Mouse (Mus musculus) hindbrain, embryonic 16.5 days (tissue): ENCODE measurements around the gene Urb2. TPM values are rescaled to one million over a fixed set of nuclear protein-coding genes. Genes with fewer than 3 reads are reported as not detected.

ENCODE experiments used
- ATAC-seq: fragments of 200-750 bp; cut with Nextera tagmentation; 2 replicates; pipeline ENCODE4 v1.8.0; 2017; ENCODE audit warnings: moderate TSS enrichment, moderate library complexity
- H3K27ac ChIP-seq: fragments of 300-500 bp; sonication (generic); 2 replicates; pipeline ENCODE4 v1.5.1; 2014; ENCODE audit warnings: low read depth, mild to moderate bottlenecking, control low read depth, low read length, moderate library complexity
- H3K27me3 ChIP-seq: fragments of 300-500 bp; sonication (generic); replicated peaks from 2 replicates; pipeline ENCODE4 v1.6.1; 2014; ENCODE audit warnings: low read length; ENCODE audit not compliant: control insufficient read depth, insufficient read depth
- H3K36me3 ChIP-seq: fragments of 300-500 bp; sonication (generic); 2 replicates; pipeline ENCODE4 v1.6.1; 2014; ENCODE audit warnings: mild to moderate bottlenecking, low read length, moderate library complexity, mixed read lengths; ENCODE audit not compliant: control insufficient read depth, insufficient read depth
- H3K4me1 ChIP-seq: fragments of 300-500 bp; sonication (generic); 2 replicates; pipeline ENCODE4 v1.6.1; 2014; ENCODE audit warnings: low read depth, low read length; ENCODE audit not compliant: control insufficient read depth, insufficient read depth
- H3K4me2 ChIP-seq: fragments of 300-500 bp; sonication (generic); 2 replicates; pipeline ENCODE4 v1.6.1; 2014; ENCODE audit warnings: mild to moderate bottlenecking, low read length, control low read depth, moderate library complexity
- H3K4me3 ChIP-seq: fragments of 300-500 bp; sonication (generic); 2 replicates; pipeline ENCODE4 v1.5.1; 2014; ENCODE audit warnings: mild to moderate bottlenecking, low read length, control low read depth, moderate library complexity
- H3K9ac ChIP-seq: fragments of 300-500 bp; sonication (generic); 2 replicates; pipeline ENCODE4 v1.6.1; 2014; ENCODE audit warnings: low read depth, mild to moderate bottlenecking, control low read depth, low read length, moderate library complexity
- H3K9me3 ChIP-seq: fragments of 300-500 bp; sonication (generic); 2 replicates; pipeline ENCODE4 v1.6.1; 2014; ENCODE audit warnings: mild to moderate bottlenecking, low read length, moderate library complexity; ENCODE audit not compliant: control insufficient read depth
- WGBS: fragments of 180-500 bp; shearing (Covaris S2); extraction: QIAGEN DNeasy Blood & Tissue Kit; methylation state at CpG from one replicate; pipeline ENCODE4 v1.1.7; 2014; 5-methylcytosine and 5-hydroxymethylcytosine counted together
- polyA plus RNA-seq: library from polyadenylated mRNA; unstranded; fragments of >200 nt; fragmentation: Nextera tagmentation; extraction: Ambion mirVana; gene quantifications from 2 replicates; pipeline ENCODE4 v1.2.1, GENCODE M21; 2015

Gene Urb2
- polyA plus RNA-seq, 1 experiment from 2014 or later = 2.6 TPM

DNA sequence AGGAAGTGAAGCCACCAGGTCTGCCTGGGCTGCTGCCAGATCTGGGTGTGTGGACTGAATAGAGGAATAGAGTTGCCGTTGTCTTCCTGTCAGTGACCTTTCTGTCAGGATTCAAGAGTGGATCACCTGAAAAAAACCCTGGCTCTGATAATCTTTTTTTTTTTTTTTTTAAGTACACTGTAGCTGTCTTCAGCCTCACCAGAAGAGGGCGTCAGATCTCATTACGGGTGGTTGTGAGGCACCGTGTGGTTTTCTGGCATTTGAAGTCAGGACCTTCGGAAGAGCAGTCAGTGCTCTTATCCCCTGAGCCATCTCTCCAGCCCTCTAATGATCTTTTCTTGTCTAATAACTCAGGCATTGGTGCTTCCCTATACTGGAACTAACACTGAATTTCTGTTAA, 12.1 kb downstream of the Urb2 start:
- Histone ChIP-seq H3K4me1 (no peaks in the 10 kb centered on the region), H3K27ac (no peak overlapping the region), H3K36me3 (peaks cover 49% of the 10 kb centered on the region), H3K9me3 (no peaks in the 10 kb centered on the region), H3K27me3 (no peaks in the 10 kb centered on the region), H3K9ac (no peak overlapping the region), H3K4me3 (no peak overlapping the region), H3K4me2 (no peak overlapping the region)
- 71% methylated on average over 5 of the region's 5 CpGs for WGBS
- no peak for ATAC-seq

- no peak for ATAC-seq
- Histone ChIP-seq H3K4me2 (no peak overlapping the region), H3K4me3 (no peak overlapping the region), H3K36me3 (peaks cover 31% of the 10 kb centered on the region), H3K9ac (no peak overlapping the region), H3K27ac (no peak overlapping the region), H3K9me3 (no peaks in the 10 kb centered on the region), H3K4me1 (no peaks in the 10 kb centered on the region), H3K27me3 (no peaks in the 10 kb centered on the region)
- 94% methylated on average over 7 of the region's 7 CpGs for WGBS
Measured at GRCm38 (mm10) chr8:124038121-124038520, 16.8 kb downstream of the Urb2 start.

DNA sequence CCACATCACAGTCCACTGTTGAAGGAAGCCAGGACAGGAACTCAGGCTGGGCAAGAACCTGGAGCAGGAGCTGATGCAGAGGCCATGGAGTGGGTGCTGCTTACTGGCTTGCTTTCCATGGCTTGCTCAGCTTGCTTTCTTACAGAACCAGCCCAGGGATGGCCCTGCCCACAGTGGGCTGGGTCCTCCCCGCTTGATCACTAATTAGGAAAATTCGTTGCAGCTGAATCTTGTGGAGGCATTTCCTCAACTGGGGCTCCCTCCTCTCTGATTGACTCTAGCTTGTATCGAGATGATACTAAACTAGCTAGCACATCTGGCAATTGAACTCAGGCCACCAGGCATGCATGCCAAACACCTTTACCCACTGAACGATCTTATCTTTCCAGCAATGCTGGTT, 18.0 kb downstream of the Urb2 start:
- Histone ChIP-seq H3K27me3 (no peaks in the 10 kb centered on the region), H3K9ac (no peak overlapping the region), H3K4me3 (no peak overlapping the region), H3K36me3 (peaks cover 31% of the 10 kb centered on the region), H3K27ac (no peak overlapping the region), H3K4me1 (no peaks in the 10 kb centered on the region), H3K4me2 (no peak overlapping the region), H3K9me3 (no peaks in the 10 kb centered on the region)
- WGBS = 86% methylated on average over 4 of the region's 4 CpGs
- no peak for ATAC-seq

- Histone ChIP-seq H3K4me2 (no peak overlapping the region), H3K27me3 (no peaks in the 10 kb centered on the region), H3K36me3 (peaks cover 27% of the 10 kb centered on the region), H3K9ac (no peak overlapping the region), H3K9me3 (no peaks in the 10 kb centered on the region), H3K4me1 (no peaks in the 10 kb centered on the region), H3K27ac (no peak overlapping the region), H3K4me3 (no peak overlapping the region)
- no peak for ATAC-seq
- 89% methylated on average over 1 of the region's 1 CpGs for WGBS
Measured at GRCm38 (mm10) chr8:124042201-124042600, 20.9 kb downstream of the Urb2 start.

GRCm38 (mm10) chr8:124044421-124044820, 23.1 kb downstream of the Urb2 start:
- Histone ChIP-seq H3K4me3 (no peak overlapping the region), H3K4me2 (no peak overlapping the region), H3K9ac (no peak overlapping the region), H3K27ac (no peak overlapping the region), H3K4me1 (no peaks in the 10 kb centered on the region), H3K27me3 (no peaks in the 10 kb centered on the region), H3K36me3 (peaks cover 17% of the 10 kb centered on the region), H3K9me3 (no peaks in the 10 kb centered on the region)
- ATAC-seq = no peak
- 96% methylated on average over 5 of the region's 5 CpGs for WGBS

DNA sequence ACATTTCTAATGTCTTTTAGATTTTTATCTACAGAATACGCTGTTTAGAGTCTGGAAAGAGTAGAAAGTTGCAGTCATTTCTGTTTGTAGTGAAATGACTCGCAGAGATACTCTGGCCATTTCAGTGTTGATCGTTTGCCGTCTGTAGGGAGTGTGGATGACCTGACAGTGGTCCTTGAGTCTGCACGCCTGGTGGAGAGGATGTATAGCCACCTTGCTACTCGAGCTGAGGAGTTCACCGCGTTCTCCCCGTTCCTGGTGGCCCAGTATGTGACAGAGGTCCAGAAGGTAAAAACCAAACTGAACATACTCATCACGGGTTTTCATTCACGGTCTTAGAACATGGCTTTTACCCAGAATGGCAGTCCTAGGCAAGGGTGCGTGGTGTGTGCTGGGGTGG, 23.6 kb downstream of the Urb2 start:
- 97% methylated on average over 12 of the region's 12 CpGs for WGBS
- no peaks in the 10 kb centered on the region for H3K4me1 ChIP-seq
- H3K36me3 ChIP-seq = peaks cover 16% of the 10 kb centered on the region
- no peak overlapping the region for H3K4me2 ChIP-seq
- no peaks in the 10 kb centered on the region for H3K27me3 ChIP-seq
- no peak overlapping the region for H3K9ac ChIP-seq
- no peak overlapping the region for H3K4me3 ChIP-seq
- H3K27ac ChIP-seq = no peak overlapping the region
- H3K9me3 ChIP-seq = no peaks in the 10 kb centered on the region
- ATAC-seq = no peak

GRCm38 (mm10) chr8:124045856-124046255, 24.5 kb downstream of the Urb2 start:
- Histone ChIP-seq H3K9me3 (no peaks in the 10 kb centered on the region), H3K9ac (no peak overlapping the region), H3K36me3 (peaks cover 16% of the 10 kb centered on the region), H3K27me3 (no peaks in the 10 kb centered on the region), H3K4me1 (no peaks in the 10 kb centered on the region), H3K4me3 (no peak overlapping the region), H3K27ac (no peak overlapping the region), H3K4me2 (no peak overlapping the region)
- WGBS = 87% methylated on average over 8 of the region's 8 CpGs
- no peak for ATAC-seq

GRCm38 (mm10) chr8:124052110-124052509, 30.8 kb downstream of the Urb2 start:
- Histone ChIP-seq H3K27me3 (no peaks in the 10 kb centered on the region), H3K4me3 (no peak overlapping the region), H3K9ac (no peak overlapping the region), H3K27ac (no peak overlapping the region), H3K9me3 (no peaks in the 10 kb centered on the region), H3K4me1 (no peaks in the 10 kb centered on the region), H3K36me3 (peaks cover 4% of the 10 kb centered on the region), H3K4me2 (no peak overlapping the region)
- ATAC-seq = peak; percentile 63
- 16% methylated on average over 3 of the region's 3 CpGs for WGBS

DNA sequence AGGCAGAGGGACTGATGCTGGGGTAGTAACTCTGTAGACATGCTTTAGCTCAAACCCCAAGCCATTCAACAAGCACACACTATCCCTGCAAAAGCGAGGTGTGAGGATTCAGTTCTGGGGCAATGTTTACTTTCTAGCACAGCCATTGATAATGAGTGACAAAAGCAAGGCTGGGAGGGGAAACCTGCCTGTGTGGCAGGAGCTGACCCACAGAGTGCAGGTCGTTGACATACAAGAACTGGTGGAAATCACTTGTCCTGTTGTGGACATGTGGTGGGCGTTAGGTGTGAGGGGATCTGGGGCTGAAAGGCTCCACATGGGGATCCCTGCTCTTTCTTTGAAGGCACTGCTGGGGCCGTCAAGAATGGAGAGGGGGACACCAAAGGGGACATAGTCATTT, 31.3 kb downstream of the Urb2 start:
- no peaks in the 10 kb centered on the region for H3K4me1 ChIP-seq
- H3K36me3 ChIP-seq = peaks cover 3% of the 10 kb centered on the region; the same call in 1 of the 2 replicates
- no peak overlapping the region for H3K9ac ChIP-seq
- H3K27me3 ChIP-seq = no peaks in the 10 kb centered on the region
- no peak overlapping the region for H3K4me2 ChIP-seq
- H3K9me3 ChIP-seq = no peaks in the 10 kb centered on the region
- no peak overlapping the region for H3K27ac ChIP-seq
- ATAC-seq = no peak; the same call in 1 of the 2 replicates
- WGBS = 68% methylated on average over 4 of the region's 4 CpGs
- H3K4me3 ChIP-seq = no peak overlapping the region
